Mouse (Mus musculus): ENCODE measurements around the gene Klhdc8b. TPM values are rescaled to one million over a fixed set of nuclear protein-coding genes. Genes with fewer than 3 reads are reported as not detected.

The Klhdc8b gene
- polyA plus RNA-seq (2014; fragmentation: Nextera tagmentation; extraction: Ambion mirVana): 59.3 and 61.2 TPM in 2 replicates

DNA sequence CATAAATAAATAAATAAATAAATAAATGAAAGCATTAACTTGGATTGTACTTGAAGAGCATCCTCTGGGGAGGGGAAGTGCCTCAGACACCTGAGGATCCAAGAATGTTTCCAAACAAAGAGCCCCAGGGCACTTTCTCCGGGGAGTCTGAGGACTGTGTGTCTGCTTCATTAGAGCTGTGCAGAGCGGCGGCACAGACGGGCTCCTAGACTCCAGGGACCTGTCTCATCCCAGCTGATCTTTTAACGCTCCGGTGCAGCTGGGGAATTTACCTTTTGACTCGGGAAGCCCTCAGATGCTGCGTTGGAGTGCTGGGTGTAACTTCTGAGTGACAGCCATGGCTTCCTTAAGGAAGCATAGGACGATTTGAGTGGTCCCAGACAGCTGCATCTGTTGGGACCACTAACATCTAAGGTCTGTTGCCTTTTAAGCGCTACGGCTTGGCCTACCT is at the start of gene Klhdc8b:
Gene Klhdc8b, minus strand, starts transcription at position 401 of the 451 bp plus-strand sequence.
- Histone ChIP-seq H3K4me1 (ENCODE audit: control insufficient read depth, insufficient read depth, low read length) (peaks cover 9% of the 10 kb centered on the region), H3K9me3 (ENCODE audit: control insufficient read depth, low read length) (no peaks in the 10 kb centered on the region), H3K9ac (replicated peaks; ENCODE audit: low read length) (peak within 1 kb of the TSS; percentile 79), H3K4me2 (ENCODE audit: low read length) (peak within 1 kb of the TSS; percentile 93), H3K27me3 (ENCODE audit: control insufficient read depth, insufficient read depth, low read length) (no peaks in the 10 kb centered on the region), H3K27ac (replicated peaks; ENCODE audit: low read depth, low read length) (peak within 1 kb of the TSS; percentile 79), H3K36me3 (ENCODE audit: control insufficient read depth, insufficient read depth, low read length) (peaks cover 34% of the 10 kb centered on the region), H3K4me3 (replicated peaks; ENCODE audit: low read depth, low read length) (peak within 1 kb of the TSS; percentile 86)
- DNase-seq (peak; percentile 49), ATAC-seq (ENCODE audit: low FRiP score, low TSS enrichment) (0 out of 2 replicates have a peak, but pooled peaks have one; percentile 18)
- 26% methylated on average over 11 of the region's 11 CpGs for WGBS

DNA sequence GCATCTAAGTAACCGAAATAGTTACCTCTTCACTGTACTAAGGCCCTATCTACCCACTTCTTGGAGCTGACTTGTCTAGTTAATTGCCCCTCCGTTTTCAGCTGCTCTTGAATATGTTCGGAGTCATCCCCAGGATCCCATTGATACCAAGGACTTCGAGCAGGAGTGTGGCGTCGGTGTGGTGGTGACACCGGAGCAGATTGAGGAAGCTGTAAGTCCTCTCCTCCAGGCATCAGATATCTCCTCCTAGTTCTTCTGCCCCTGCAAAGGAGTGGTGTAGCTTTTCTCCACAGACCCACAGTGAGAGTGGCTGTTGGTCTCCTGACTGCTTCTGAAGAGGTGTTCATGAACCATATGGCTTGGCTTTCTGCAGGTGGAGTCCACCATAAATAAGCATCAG is 47.4 kb upstream of the Klhdc8b start:
- Histone ChIP-seq H3K9ac (replicated peaks; ENCODE audit: low read length) (no peak overlapping the region), H3K4me3 (replicated peaks; ENCODE audit: low read depth, low read length) (peak overlapping the region; percentile 55), H3K4me2 (ENCODE audit: low read length) (peak overlapping the region; percentile 79), H3K4me1 (ENCODE audit: control insufficient read depth, insufficient read depth, low read length) (peaks cover 15% of the 10 kb centered on the region), H3K27me3 (ENCODE audit: control insufficient read depth, insufficient read depth, low read length) (no peaks in the 10 kb centered on the region), H3K27ac (replicated peaks; ENCODE audit: low read depth, low read length) (no peak overlapping the region), H3K36me3 (ENCODE audit: control insufficient read depth, insufficient read depth, low read length) (peaks cover 34% of the 10 kb centered on the region), H3K9me3 (ENCODE audit: control insufficient read depth, low read length) (no peaks in the 10 kb centered on the region)
- no peak for DNase-seq
- WGBS: 90% methylated on average over 7 of the region's 7 CpGs
- no peak for ATAC-seq (ENCODE audit: low FRiP score, low TSS enrichment)

DNA sequence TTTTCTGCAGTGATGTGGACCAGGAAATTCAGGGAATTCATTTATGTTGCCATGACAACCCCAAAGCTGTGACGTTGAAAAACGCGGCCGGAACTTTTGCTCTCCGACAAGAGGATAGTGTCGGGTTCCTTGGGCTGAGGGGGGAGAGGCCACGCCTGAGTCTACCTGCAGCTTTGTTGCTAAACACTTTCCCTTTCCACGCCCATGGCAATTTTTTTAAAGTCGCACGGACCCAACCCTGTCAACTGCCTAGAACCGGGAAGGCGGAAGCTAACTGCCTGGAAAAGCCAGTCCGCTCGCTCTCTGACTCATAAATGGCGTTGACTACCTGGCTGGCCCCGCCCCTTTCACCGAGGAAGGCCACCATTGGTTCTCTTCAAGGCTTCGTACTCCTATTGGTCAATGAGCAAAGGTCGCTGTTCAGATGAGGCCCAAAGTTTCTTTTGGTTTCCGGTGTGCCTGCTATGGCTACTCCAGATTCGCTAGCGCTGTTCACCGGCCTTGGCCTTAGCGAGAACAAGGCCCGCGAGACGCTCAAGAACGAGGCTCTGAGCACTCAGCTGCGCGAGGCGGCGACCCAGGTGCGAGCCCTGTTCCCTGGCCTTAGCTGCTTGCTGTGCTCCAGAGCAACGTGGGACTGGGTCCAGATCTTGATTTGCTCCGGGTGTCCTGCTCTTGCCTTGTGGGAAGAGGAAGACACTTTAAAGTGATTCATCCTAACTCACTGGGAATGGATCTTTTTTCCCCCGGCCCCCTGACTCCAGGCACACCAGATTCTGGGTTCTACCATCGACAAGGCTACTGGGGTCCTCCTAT is 46.4 kb upstream of the Klhdc8b start, which contains the start of gene Qars:
Gene Qars, plus strand, starts transcription at position 88 of the 816 bp plus-strand sequence.
- H3K9ac ChIP-seq (replicated peaks; ENCODE audit: low read length): peak within 1 kb of the TSS; percentile 49
- H3K4me2 ChIP-seq (ENCODE audit: low read length): peak within 1 kb of the TSS; percentile 79
- ATAC-seq (ENCODE audit: low FRiP score, low TSS enrichment) (peak; percentile 96), DNase-seq (peak; percentile 96)
- no peaks in the 10 kb centered on the region for H3K27me3 ChIP-seq (ENCODE audit: control insufficient read depth, insufficient read depth, low read length)
- H3K27ac ChIP-seq (replicated peaks; ENCODE audit: low read depth, low read length): peak within 1 kb of the TSS; percentile 56; the same call in 1 of the 2 replicates
- peaks cover 15% of the 10 kb centered on the region for H3K4me1 ChIP-seq (ENCODE audit: control insufficient read depth, insufficient read depth, low read length)
- peaks cover 34% of the 10 kb centered on the region for H3K36me3 ChIP-seq (ENCODE audit: control insufficient read depth, insufficient read depth, low read length)
- H3K9me3 ChIP-seq (ENCODE audit: control insufficient read depth, low read length): no peaks in the 10 kb centered on the region
- peak within 1 kb of the TSS; percentile 55 for H3K4me3 ChIP-seq (replicated peaks; ENCODE audit: low read depth, low read length)
- WGBS: 1% methylated on average over 37 of the region's 37 CpGs

DNA sequence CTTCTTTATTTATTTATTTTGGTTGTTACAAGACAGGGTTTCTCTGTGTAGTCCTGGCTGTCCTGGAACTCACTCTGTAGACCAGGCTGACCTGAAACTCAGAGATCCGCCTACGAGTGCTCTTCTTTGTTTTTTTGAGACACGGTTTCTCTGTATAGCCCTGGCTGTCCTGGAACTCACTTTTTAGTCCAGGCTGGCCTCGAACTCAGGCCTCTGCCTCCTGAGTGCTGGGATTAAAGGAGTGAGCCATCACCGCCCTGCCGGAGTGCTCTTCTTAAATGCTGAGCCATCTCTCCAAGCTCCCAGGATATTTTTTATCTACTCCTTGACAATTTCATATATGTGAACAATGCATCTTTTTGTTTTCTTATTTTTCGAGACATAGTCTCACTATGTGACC is 45.5 kb upstream of the Klhdc8b start:
- Histone ChIP-seq H3K27me3 (ENCODE audit: control insufficient read depth, insufficient read depth, low read length) (no peaks in the 10 kb centered on the region), H3K4me1 (ENCODE audit: control insufficient read depth, insufficient read depth, low read length) (peaks cover 15% of the 10 kb centered on the region), H3K4me3 (replicated peaks; ENCODE audit: low read depth, low read length) (peak overlapping the region; percentile 55; the same call in 1 of the 2 replicates), H3K27ac (replicated peaks; ENCODE audit: low read depth, low read length) (peak overlapping the region; percentile 53; the same call in 1 of the 2 replicates), H3K36me3 (ENCODE audit: control insufficient read depth, insufficient read depth, low read length) (peaks cover 34% of the 10 kb centered on the region), H3K9ac (replicated peaks; ENCODE audit: low read length) (no peak overlapping the region), H3K4me2 (ENCODE audit: low read length) (peak overlapping the region; percentile 79), H3K9me3 (ENCODE audit: control insufficient read depth, low read length) (no peaks in the 10 kb centered on the region)
- DNase-seq: no peak
- ATAC-seq (ENCODE audit: low FRiP score, low TSS enrichment): no peak
- WGBS: 86% methylated on average over 7 of the region's 7 CpGs

DNA sequence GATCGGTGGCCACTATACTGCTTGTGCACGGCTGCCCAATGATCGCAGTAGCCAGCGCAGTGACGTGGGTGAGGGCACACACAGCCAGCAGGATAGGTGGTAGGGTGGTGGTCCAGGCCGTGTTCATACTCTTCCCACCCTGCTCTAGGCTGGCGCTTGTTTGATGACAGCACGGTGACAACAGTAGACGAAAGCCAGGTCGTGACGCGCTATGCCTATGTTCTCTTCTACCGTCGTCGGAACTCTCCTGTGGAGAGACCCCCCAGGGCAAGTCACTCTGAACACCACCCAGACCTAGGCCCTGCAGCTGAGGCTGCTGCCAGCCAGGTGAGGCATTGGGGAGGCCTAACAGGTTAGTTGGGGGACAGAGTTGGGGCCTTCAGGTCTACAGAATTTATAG is 38.6 kb upstream of the Klhdc8b start:
- ATAC-seq (ENCODE audit: low FRiP score, low TSS enrichment) (no peak), DNase-seq (no peak)
- Histone ChIP-seq H3K4me1 (ENCODE audit: control insufficient read depth, insufficient read depth, low read length) (no peaks in the 10 kb centered on the region), H3K36me3 (ENCODE audit: control insufficient read depth, insufficient read depth, low read length) (peaks cover 88% of the 10 kb centered on the region), H3K4me2 (ENCODE audit: low read length) (no peak overlapping the region), H3K27ac (replicated peaks; ENCODE audit: low read depth, low read length) (no peak overlapping the region), H3K9me3 (ENCODE audit: control insufficient read depth, low read length) (no peaks in the 10 kb centered on the region), H3K4me3 (replicated peaks; ENCODE audit: low read depth, low read length) (no peak overlapping the region), H3K27me3 (ENCODE audit: control insufficient read depth, insufficient read depth, low read length) (no peaks in the 10 kb centered on the region), H3K9ac (replicated peaks; ENCODE audit: low read length) (no peak overlapping the region)
- WGBS: 95% methylated on average over 15 of the region's 15 CpGs

DNA sequence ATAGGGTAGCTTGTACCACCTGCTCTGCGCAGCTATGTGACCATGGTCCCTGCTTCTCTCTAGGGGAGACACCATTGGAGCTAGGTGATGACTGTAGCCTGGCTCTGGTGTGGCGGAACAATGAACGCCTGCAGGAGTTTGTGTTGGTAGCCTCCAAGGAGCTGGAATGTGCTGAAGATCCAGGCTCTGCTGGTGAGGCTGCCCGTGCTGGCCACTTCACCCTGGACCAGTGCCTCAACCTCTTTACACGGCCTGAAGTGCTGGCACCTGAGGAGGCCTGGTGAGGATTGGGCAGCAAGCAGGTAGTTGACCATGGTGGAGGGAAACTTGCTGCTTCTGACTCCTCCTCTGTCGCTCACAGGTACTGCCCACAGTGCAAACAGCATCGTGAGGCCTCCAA is 37.9 kb upstream of the Klhdc8b start:
- no peak overlapping the region for H3K27ac ChIP-seq (replicated peaks; ENCODE audit: low read depth, low read length)
- no peak for ATAC-seq (ENCODE audit: low FRiP score, low TSS enrichment)
- no peaks in the 10 kb centered on the region for H3K27me3 ChIP-seq (ENCODE audit: control insufficient read depth, insufficient read depth, low read length)
- peaks cover 95% of the 10 kb centered on the region for H3K36me3 ChIP-seq (ENCODE audit: control insufficient read depth, insufficient read depth, low read length)
- H3K9me3 ChIP-seq (ENCODE audit: control insufficient read depth, low read length): no peaks in the 10 kb centered on the region
- H3K4me3 ChIP-seq (replicated peaks; ENCODE audit: low read depth, low read length): no peak overlapping the region
- H3K4me1 ChIP-seq (ENCODE audit: control insufficient read depth, insufficient read depth, low read length): no peaks in the 10 kb centered on the region
- H3K9ac ChIP-seq (replicated peaks; ENCODE audit: low read length): no peak overlapping the region
- WGBS: 95% methylated on average over 7 of the region's 7 CpGs
- no peak overlapping the region for H3K4me2 ChIP-seq (ENCODE audit: low read length)
- no peak for DNase-seq

DNA sequence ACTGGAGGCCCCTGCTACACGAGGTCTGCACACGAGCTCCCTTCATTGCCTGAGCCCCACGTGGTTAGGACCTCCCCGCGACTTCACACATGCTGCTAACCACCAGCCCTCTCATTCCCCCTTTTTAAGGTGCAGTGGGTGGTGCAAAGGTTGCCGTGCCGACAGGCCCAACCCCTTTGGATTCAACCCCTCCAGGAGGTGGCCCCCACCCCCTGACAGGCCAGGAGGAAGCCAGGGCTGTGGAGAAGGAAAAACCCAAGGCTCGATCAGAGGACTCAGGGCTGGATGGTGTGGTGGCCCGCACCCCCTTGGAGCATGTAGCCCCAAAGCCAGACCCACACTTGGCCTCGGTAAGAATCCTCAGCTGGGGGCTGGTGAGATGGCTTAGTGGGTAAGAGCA is 33.5 kb upstream of the Klhdc8b start:
- 83% methylated on average over 10 of the region's 10 CpGs for WGBS
- Histone ChIP-seq H3K4me1 (ENCODE audit: control insufficient read depth, insufficient read depth, low read length) (peaks cover 14% of the 10 kb centered on the region), H3K9ac (replicated peaks; ENCODE audit: low read length) (no peak overlapping the region), H3K9me3 (ENCODE audit: control insufficient read depth, low read length) (no peaks in the 10 kb centered on the region), H3K4me3 (replicated peaks; ENCODE audit: low read depth, low read length) (no peak overlapping the region), H3K4me2 (ENCODE audit: low read length) (no peak overlapping the region), H3K36me3 (ENCODE audit: control insufficient read depth, insufficient read depth, low read length) (peaks cover 79% of the 10 kb centered on the region), H3K27me3 (ENCODE audit: control insufficient read depth, insufficient read depth, low read length) (no peaks in the 10 kb centered on the region), H3K27ac (replicated peaks; ENCODE audit: low read depth, low read length) (no peak overlapping the region)
- DNase-seq (no peak), ATAC-seq (ENCODE audit: low FRiP score, low TSS enrichment) (no peak)

DNA sequence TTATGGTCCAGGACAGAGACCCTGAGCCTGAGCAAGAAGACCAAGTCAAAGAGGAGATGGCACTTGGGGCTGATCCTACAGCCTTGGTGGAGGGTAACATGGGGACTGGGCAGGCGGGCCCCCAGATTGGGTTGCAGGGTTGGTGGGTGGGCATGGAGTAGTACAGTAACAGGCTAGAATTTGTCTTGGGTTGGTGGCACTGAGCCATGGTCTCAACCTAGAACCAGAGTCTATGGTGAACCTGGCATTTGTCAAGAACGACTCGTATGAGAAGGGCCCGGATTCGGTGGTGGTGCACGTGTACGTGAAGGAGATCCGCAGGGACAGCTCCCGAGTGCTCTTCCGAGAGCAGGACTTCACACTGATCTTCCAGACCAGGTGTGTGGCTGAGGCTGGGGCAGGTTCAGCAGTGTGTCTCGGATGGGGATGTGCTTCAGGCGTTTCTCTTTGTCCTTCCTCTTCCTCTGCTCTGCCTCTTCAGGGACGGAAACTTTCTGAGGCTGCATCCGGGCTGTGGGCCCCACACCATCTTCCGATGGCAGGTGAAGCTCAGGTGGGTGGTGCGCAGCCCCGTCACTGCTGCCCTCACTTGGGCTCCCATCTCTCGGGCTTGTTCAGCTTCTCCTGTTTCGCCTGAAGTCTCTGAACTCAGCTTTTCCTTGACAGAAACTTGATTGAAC is 32.9 kb upstream of the Klhdc8b start:
- Histone ChIP-seq H3K4me2 (ENCODE audit: low read length) (no peak overlapping the region), H3K36me3 (ENCODE audit: control insufficient read depth, insufficient read depth, low read length) (peaks cover 73% of the 10 kb centered on the region), H3K4me3 (replicated peaks; ENCODE audit: low read depth, low read length) (no peak overlapping the region), H3K27ac (replicated peaks; ENCODE audit: low read depth, low read length) (no peak overlapping the region), H3K4me1 (ENCODE audit: control insufficient read depth, insufficient read depth, low read length) (peaks cover 18% of the 10 kb centered on the region), H3K9ac (replicated peaks; ENCODE audit: low read length) (no peak overlapping the region), H3K9me3 (ENCODE audit: control insufficient read depth, low read length) (no peaks in the 10 kb centered on the region), H3K27me3 (ENCODE audit: control insufficient read depth, insufficient read depth, low read length) (no peaks in the 10 kb centered on the region)
- DNase-seq (no peak), ATAC-seq (ENCODE audit: low FRiP score, low TSS enrichment) (no peak)
- 93% methylated on average over 19 of the region's 19 CpGs for whole genome bisulfite sequencing

Data from midbrain, embryonic 14.5 days (tissue).